Mouse (Mus musculus): Measurements from ENCODE around the gene Vmn1r163.
"Not testable (repeated sequence)": the region's sequence is repeated elsewhere in the genome, so short reads cannot be mapped to it uniquely, and the experiment has no call there.

- TF ChIP-seq CTCF (IDR thresholded peaks at IDR 0.05; ENCODE audit: borderline replicate concordance, control insufficient read depth, extremely low read depth, insufficient read depth, low read length, poor library complexity); POLR2A (IDR thresholded peaks at IDR 0.05; ENCODE audit: control insufficient read depth, extremely low read depth, insufficient read depth, low read length, poor library complexity): not testable (repeated sequence)
Observed at GRCm38 (mm10) chr7:23019823-23020222, 35.5 kb upstream of the Vmn1r163 start, which contains the start of gene Gm4216.
